Mouse (Mus musculus) adipose tissue, adult 10 weeks (tissue): Measurements from ENCODE around the gene Foxp3. TPM values are rescaled to one million over a fixed set of nuclear protein-coding genes. Genes with fewer than 3 reads are reported as not detected.

Source experiments
- polyA plus RNA-seq: library from polyadenylated mRNA; stranded (reverse); fragments of 350-450 nt; fragmentation: Illumina TruSeq; extraction: RNeasy Lipid Tissue Mini Kit (QIAGEN cat#74804); gene quantifications from one replicate; pipeline ENCODE4 v1.2.3, GENCODE M21; 2014; ENCODE audit warnings: low read depth, low replicate concordance

The Foxp3 gene
- 0.14 TPM for polyA plus RNA-seq

DNA sequence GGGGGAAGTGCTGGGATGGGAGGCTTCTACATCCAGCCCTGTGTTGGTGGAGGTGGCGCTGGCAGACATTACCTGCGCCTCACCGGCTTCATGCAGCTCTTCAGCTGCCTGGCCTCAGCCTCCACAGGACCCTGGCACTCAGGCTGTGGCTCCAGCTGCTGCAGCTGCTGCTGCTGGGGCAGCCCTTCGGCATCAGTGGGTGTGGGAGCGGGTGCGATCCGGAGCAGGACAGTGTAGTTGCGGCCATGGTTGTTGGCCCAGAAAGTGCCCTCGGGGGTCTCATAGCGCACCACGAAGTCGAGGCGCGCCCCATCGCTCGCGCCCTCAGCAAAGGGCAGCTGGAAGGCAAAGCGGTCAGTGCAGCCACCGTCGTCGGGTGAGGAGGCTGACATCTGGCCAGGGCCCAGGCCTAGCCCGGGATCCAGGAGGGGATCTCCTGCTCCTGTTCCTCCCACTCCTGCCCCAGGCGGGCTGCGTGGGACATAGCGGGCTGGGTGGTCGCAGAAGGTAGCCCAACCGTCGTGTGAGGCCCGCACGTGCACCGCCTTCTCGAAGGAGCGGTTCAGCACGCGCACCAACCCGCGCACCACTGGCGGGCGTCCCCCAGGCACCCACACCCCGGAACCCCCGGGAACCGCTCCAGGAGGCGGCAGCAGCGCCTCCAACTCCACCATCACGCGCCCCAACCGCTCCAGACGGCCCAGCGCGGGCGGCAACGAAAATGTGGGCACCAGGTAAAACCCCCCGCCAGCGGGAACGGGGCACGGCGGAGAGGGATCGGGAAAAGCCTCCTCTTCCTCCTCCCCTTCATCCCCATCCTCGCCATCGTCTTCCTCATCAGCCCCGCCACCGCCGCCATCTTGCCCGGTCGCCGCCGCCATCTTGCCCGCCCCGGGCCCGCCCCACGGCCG lies at the start of gene Foxp3:
Gene Foxp3, plus strand, starts transcription at position 469 of the 911 bp plus-strand sequence.

DNA sequence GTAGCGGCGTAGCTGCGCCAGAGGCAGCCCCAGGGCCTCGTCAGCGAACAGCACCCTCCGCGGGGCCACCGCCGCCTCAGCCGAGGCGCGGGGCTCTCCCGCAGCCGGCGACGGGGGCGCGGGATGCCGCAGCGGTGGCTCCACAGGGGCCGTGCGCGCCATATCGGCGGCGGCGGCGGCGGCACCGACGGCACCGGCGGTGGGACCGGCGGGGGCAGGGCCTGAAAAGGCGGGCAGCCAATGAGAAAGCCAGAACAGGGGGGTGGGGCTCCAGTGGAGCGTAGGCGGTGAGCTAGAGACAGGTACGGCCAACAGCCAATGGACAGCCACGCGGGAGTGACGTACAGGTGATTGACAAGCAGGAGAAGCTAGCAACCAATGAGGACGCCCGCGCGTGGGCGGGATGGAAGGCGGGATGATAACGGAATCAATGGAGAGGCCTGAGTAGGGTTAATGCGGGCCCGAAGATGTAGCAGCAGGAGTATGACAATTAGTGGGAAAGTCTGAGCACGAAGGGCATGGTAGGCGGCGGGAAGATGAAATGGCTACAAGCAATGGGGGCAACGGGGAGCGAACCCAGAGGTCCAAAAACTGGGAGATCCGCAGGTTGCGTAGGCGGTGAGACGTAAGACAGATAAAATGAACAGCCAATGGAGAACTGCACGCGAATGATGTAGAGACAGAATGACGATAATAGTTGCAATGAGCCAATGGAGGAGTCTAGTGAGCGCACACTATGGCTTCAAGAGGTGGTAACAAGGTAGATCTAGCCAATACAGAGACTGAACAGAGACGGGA lies 842 bp downstream of the Foxp3 start, which contains the start of gene Ppp1r3f:
Gene Ppp1r3f, minus strand, starts transcription at position 197 of the 798 bp plus-strand sequence.

DNA sequence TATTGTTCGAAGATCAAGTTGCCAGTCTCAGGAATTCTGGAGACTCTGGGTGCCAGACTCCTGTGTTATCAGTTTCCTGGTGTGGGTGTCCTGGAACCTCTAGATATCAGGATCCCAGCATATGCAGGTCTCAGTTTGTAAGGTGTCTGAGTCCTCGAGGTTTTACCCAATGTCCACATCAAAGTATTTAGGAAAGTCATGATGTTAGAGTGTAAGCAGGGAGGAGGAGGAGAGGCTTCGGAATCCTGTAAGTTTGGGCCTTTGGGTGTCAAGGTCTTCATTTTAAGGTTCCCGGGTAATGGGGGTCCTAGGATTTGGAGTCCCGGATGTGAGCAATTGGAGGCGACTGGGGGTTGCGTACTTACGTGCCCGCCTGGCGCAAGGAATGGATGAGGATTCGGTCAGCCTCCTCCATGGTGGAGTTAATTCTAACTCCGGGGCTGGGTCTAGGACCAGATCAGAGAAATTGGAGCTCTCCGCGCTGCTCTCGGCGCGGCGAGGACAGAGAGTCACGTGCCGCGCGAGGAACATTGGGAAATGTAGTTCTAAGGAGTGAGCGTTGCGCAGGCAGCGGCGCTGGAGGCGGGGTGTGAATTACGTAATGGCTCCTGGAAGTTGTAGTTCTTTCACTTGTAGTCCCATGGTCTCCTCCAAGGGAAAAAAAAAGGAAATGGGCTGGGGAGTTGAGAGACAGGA lies 31.6 kb downstream of the Foxp3 start, which contains the start of gene Ccdc22:
Gene Ccdc22, minus strand, starts transcription at position 639 of the 696 bp plus-strand sequence.

GRCm38 (mm10) chrX:7606783-7607182 lies 33.3 kb downstream of the Foxp3 start, which contains the start of gene Cacna1f:
Cacna1f (plus strand) TSS chrX:7607083.

DNA sequence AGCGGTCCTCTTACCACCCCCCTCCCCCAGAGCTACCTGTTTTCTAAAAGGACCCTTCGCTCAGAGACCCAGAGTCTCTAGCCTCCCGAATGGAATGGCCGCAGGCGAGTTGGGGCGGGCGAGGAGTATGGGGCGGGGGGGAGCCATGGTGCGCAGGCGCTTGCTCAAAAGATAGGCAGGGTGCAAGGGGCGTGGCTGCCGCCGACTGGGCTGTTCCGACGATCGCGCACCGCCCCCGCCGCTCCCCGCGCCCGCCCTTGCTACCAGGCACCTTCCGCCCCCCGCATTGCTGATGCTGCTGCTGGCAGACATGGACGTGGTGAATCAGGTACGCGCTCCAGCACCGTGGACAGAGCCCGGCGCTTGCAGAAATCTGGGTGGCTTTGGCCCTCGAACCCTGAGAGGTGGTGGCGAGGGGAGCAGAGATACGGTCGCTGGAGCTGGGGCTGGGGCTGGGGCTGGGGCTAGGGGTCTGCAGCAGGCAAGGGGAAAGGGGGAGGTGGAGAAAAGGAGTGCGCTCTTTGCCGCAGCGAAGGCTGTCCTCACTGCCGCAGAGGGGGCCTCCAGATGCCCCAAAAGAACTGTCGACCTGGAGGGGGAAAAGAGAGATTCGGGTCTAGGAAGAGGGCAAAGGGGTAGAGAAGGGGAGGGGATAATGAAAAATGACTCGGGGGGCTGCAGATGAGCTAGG lies 65.1 kb downstream of the Foxp3 start, which contains the start of gene Syp:
Gene Syp, plus strand, starts transcription at position 71 of the 691 bp plus-strand sequence.

Other genes starting within 250 kb of the Foxp3 start
- gene Usp27x, start 197.8 kb upstream of the Foxp3 start, polyA plus RNA-seq = 2.1 TPM
- gene Ppp1r3f, start 639 bp downstream of the Foxp3 start, polyA plus RNA-seq = 2.2 TPM
- gene Ccdc22, start 31.9 kb downstream of the Foxp3 start, polyA plus RNA-seq = 11.3 TPM
- not detected for gene Cacna1f, start 33.4 kb downstream of the Foxp3 start, polyA plus RNA-seq
- gene Syp, start 64.8 kb downstream of the Foxp3 start, polyA plus RNA-seq = 4.7 TPM
- 19.2 TPM for gene Prickle3, start 83.6 kb downstream of the Foxp3 start, polyA plus RNA-seq
- 262 TPM for gene Plp2, start 97.7 kb downstream of the Foxp3 start, polyA plus RNA-seq
- 3.4 TPM for gene Magix, start 107.6 kb downstream of the Foxp3 start, polyA plus RNA-seq
- gene Gpkow, start 123.5 kb downstream of the Foxp3 start, polyA plus RNA-seq = 26.6 TPM
- 59.6 TPM for gene Wdr45, start 140.7 kb downstream of the Foxp3 start, polyA plus RNA-seq
- not detected for gene Gm45208, start 148.6 kb downstream of the Foxp3 start, polyA plus RNA-seq
- 12.3 TPM for gene Praf2, start 154.8 kb downstream of the Foxp3 start, polyA plus RNA-seq
- gene Ccdc120, start 177.3 kb downstream of the Foxp3 start, polyA plus RNA-seq = 18.1 TPM
- gene Tfe3, start 188.9 kb downstream of the Foxp3 start, polyA plus RNA-seq = 70.2 TPM
- 44.2 TPM for gene Gripap1, start 216.1 kb downstream of the Foxp3 start, polyA plus RNA-seq
- 6.5 TPM for gene Kcnd1, start 248.6 kb downstream of the Foxp3 start, polyA plus RNA-seq